Mouse (Mus musculus) hindbrain, embryonic 14.5 days (tissue): Measurements from ENCODE around the gene Sh3gl2. TPM values are rescaled to one million over a fixed set of nuclear protein-coding genes. Genes with fewer than 3 reads are reported as not detected.
A peak's percentile ranks its signal among the peaks of the same experiment; 100 is the strongest.

Experiments used
- ATAC-seq: fragments of 200-750 bp; cut with Nextera tagmentation; 2 replicates; pipeline ENCODE4 v1.8.0; 2017; ENCODE audit warnings: moderate number of reproducible peaks, mild to moderate bottlenecking, moderate TSS enrichment, moderate library complexity; ENCODE audit not compliant: low FRiP score
- DNase-seq: peaks from one replicate; pipeline ENCODE4 v3.0.0-alpha.2; 2015; ENCODE audit warnings: low spot score
- H3K27ac ChIP-seq: fragments of 300-500 bp; sonication (generic); 2 replicates; pipeline ENCODE4 v1.5.1; 2014; ENCODE audit warnings: mild to moderate bottlenecking, moderate library complexity
- H3K27me3 ChIP-seq: fragments of 300-500 bp; sonication (generic); 2 replicates; pipeline ENCODE4 v1.6.1; 2014; ENCODE audit warnings: mild to moderate bottlenecking, low read length, mixed read lengths; ENCODE audit not compliant: control insufficient read depth, insufficient read depth
- H3K36me3 ChIP-seq: fragments of 300-500 bp; sonication (generic); replicated peaks from 2 replicates; pipeline ENCODE4 v1.6.1; 2014; ENCODE audit not compliant: control insufficient read depth, insufficient read depth
- H3K4me1 ChIP-seq: fragments of 300-500 bp; sonication (generic); replicated peaks from 2 replicates; pipeline ENCODE4 v1.6.1; 2014; ENCODE audit warnings: antibody characterized with exemption, low read length, mixed read lengths; ENCODE audit not compliant: control insufficient read depth, insufficient read depth
- H3K4me2 ChIP-seq: fragments of 300-500 bp; sonication (generic); replicated peaks from 2 replicates; pipeline ENCODE4 v1.6.1; 2014; ENCODE audit warnings: mild to moderate bottlenecking, moderate library complexity
- H3K4me3 ChIP-seq: fragments of 300-500 bp; sonication (generic); replicated peaks from 2 replicates; pipeline ENCODE4 v1.5.1; 2014; ENCODE audit warnings: mild to moderate bottlenecking, low read length
- H3K9ac ChIP-seq: fragments of 300-500 bp; sonication (generic); 2 replicates; pipeline ENCODE4 v1.6.1; 2014
- H3K9me3 ChIP-seq: fragments of 300-500 bp; sonication (generic); 2 replicates; pipeline ENCODE4 v1.6.1; 2016; ENCODE audit warnings: low read length; ENCODE audit not compliant: control insufficient read depth
- WGBS: fragments of 180-500 bp; shearing (Covaris S2); extraction: QIAGEN DNeasy Blood & Tissue Kit; methylation state at CpG from one replicate; pipeline ENCODE4 v1.1.7; 2014; 5-methylcytosine and 5-hydroxymethylcytosine counted together
- polyA plus RNA-seq: library from polyadenylated mRNA; unstranded; fragments of >200 nt; fragmentation: Nextera tagmentation; extraction: Ambion mirVana; gene quantifications from 2 replicates; pipeline ENCODE4 v1.2.1, GENCODE M21; 2014

The Sh3gl2 gene
- polyA plus RNA-seq, 1 experiment from 2014 or later = 97.4 TPM

GRCm38 (mm10) chr4:85416466-85416865 is 211.5 kb downstream of the Sh3gl2 start:
- DNase-seq (no peak), ATAC-seq (no peak)
- H3K27me3 ChIP-seq = no peaks in the 10 kb centered on the region
- H3K9ac ChIP-seq = no peak overlapping the region
- WGBS = 90% methylated on average over 3 of the region's 3 CpGs
- H3K4me1 ChIP-seq = no peaks in the 10 kb centered on the region
- no peak overlapping the region for H3K4me2 ChIP-seq
- H3K4me3 ChIP-seq = no peak overlapping the region
- no peak overlapping the region for H3K27ac ChIP-seq
- H3K9me3 ChIP-seq = no peaks in the 10 kb centered on the region
- H3K36me3 ChIP-seq = no peaks in the 10 kb centered on the region

DNA sequence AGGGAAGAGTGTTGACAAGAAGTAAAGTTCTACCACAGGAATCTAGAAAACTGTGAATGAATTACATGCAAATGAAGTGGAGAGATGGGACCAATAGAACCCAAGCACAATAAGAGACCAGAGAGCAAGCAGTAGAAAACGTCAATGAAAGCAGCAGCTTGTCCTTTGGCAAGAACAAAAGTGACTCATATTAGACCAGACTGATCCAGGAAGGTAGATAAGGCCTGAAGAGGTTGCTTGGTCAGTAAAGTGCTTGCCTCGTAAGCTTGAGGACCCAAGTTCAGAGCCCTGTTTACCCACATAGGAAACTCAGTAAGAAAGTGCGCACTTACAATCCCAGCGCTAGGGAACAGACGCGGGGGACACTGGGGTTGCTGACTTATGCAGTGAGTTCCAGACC is 215.5 kb downstream of the Sh3gl2 start:
- 85% methylated on average over 6 of the region's 6 CpGs for WGBS
- no peak overlapping the region for H3K9ac ChIP-seq
- no peaks in the 10 kb centered on the region for H3K9me3 ChIP-seq
- H3K27me3 ChIP-seq = no peaks in the 10 kb centered on the region
- H3K27ac ChIP-seq = no peak overlapping the region
- no peaks in the 10 kb centered on the region for H3K36me3 ChIP-seq
- no peak for DNase-seq
- H3K4me2 ChIP-seq = no peak overlapping the region
- no peak for ATAC-seq
- H3K4me3 ChIP-seq = no peak overlapping the region
- H3K4me1 ChIP-seq = no peaks in the 10 kb centered on the region

GRCm38 (mm10) chr4:85426211-85426610 is 221.3 kb downstream of the Sh3gl2 start:
- Histone ChIP-seq H3K36me3 (no peaks in the 10 kb centered on the region), H3K4me1 (no peaks in the 10 kb centered on the region), H3K27ac (no peak overlapping the region), H3K4me2 (no peak overlapping the region), H3K4me3 (no peak overlapping the region), H3K27me3 (no peaks in the 10 kb centered on the region), H3K9ac (no peak overlapping the region), H3K9me3 (no peaks in the 10 kb centered on the region)
- DNase-seq = no peak
- no peak for ATAC-seq
- 93% methylated on average over 4 of the region's 4 CpGs for WGBS

GRCm38 (mm10) chr4:85432786-85433185 is 227.9 kb downstream of the Sh3gl2 start:
- ATAC-seq (no peak), DNase-seq (no peak)
- Histone ChIP-seq H3K4me1 (no peaks in the 10 kb centered on the region), H3K27ac (no peak overlapping the region), H3K36me3 (no peaks in the 10 kb centered on the region), H3K9me3 (no peaks in the 10 kb centered on the region), H3K27me3 (no peaks in the 10 kb centered on the region), H3K4me3 (no peak overlapping the region), H3K9ac (no peak overlapping the region), H3K4me2 (no peak overlapping the region)
- WGBS = 92% methylated on average over 4 of the region's 4 CpGs

DNA sequence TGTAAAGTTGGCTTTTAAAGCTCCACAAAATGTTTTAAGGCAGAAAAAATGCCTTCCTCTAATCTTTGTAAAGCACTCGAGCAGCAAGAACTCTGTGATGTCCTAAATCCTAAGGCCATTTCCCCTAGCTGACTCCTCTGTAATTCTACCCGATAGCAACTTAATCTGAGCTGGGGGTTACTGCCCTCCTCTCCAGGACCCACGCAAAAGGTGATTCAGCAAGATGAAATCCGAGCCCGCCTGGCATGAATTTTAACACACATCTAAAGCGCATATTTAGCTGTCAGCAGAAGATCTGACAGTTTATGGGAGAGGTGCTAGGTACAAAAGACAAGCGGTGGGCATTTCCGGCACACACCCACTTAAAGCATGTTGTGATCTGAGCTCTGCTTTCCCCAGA is 229.8 kb downstream of the Sh3gl2 start:
- 74% methylated on average over 8 of the region's 8 CpGs for WGBS
- H3K4me1 ChIP-seq = no peaks in the 10 kb centered on the region
- H3K4me3 ChIP-seq = no peak overlapping the region

DNA sequence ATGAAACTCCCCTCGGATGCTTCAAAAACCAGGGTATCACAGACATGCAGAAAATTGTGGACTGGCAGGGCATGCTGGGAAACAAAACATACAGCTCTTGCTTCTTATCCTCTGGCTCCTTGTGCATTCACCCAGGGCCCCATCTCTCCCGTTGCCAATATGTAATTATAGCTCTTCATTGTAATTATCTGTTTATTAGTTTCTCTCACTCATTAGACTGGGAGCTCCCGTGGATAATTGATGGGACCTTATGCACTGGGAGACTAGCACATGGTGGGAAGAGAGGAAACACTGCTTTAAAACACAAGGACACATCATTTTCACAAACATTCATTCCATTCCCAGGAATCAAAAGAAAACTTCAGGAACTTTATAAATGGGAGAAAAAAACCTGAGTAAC is 233.9 kb downstream of the Sh3gl2 start:
- H3K36me3 ChIP-seq = no peaks in the 10 kb centered on the region
- no peak overlapping the region for H3K27ac ChIP-seq
- ATAC-seq = no peak
- no peaks in the 10 kb centered on the region for H3K9me3 ChIP-seq
- H3K4me2 ChIP-seq = no peak overlapping the region
- WGBS = 54% methylated on average over 3 of the region's 3 CpGs
- no peak overlapping the region for H3K4me3 ChIP-seq
- H3K27me3 ChIP-seq = no peaks in the 10 kb centered on the region
- no peak overlapping the region for H3K9ac ChIP-seq
- H3K4me1 ChIP-seq = no peaks in the 10 kb centered on the region
- no peak for DNase-seq

More for the DNA sequence above, 229.8 kb downstream of the Sh3gl2 start:
- H3K27ac ChIP-seq = no peak overlapping the region
- H3K27me3 ChIP-seq = no peaks in the 10 kb centered on the region
- H3K9me3 ChIP-seq = no peaks in the 10 kb centered on the region
- H3K4me2 ChIP-seq = no peak overlapping the region
- H3K36me3 ChIP-seq = no peaks in the 10 kb centered on the region
- no peak for ATAC-seq
- DNase-seq = no peak
- no peak overlapping the region for H3K9ac ChIP-seq

DNA sequence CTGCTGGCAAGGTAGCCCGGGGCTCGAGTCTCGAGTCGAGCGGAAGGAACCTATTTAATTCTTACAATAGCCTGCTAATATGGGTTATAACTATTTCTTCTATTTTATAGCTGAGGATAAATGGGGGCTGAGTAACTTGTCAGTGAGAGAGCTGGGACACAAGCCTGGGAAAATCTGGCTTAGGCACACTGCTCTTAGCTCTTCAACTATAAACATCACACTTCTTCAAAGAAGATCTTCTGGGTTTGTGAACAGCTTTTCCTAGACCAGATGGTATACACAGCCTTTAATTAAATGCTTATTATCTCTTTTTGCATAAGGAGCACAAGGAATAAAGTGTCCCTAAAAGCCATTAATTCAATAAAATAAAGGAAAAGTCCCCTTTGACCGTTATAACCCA is 278.7 kb downstream of the Sh3gl2 start:
- no peak overlapping the region for H3K4me2 ChIP-seq
- no peaks in the 10 kb centered on the region for H3K27me3 ChIP-seq
- H3K9ac ChIP-seq = no peak overlapping the region
- no peak for ATAC-seq
- no peak for DNase-seq
- no peaks in the 10 kb centered on the region for H3K9me3 ChIP-seq
- no peak overlapping the region for H3K4me3 ChIP-seq
- 91% methylated on average over 6 of the region's 6 CpGs for WGBS
- H3K27ac ChIP-seq = no peak overlapping the region
- no peaks in the 10 kb centered on the region for H3K36me3 ChIP-seq
- 0 out of 2 replicates have a peak, but pooled peaks cover 6% of the 10 kb centered on the region for H3K4me1 ChIP-seq

DNA sequence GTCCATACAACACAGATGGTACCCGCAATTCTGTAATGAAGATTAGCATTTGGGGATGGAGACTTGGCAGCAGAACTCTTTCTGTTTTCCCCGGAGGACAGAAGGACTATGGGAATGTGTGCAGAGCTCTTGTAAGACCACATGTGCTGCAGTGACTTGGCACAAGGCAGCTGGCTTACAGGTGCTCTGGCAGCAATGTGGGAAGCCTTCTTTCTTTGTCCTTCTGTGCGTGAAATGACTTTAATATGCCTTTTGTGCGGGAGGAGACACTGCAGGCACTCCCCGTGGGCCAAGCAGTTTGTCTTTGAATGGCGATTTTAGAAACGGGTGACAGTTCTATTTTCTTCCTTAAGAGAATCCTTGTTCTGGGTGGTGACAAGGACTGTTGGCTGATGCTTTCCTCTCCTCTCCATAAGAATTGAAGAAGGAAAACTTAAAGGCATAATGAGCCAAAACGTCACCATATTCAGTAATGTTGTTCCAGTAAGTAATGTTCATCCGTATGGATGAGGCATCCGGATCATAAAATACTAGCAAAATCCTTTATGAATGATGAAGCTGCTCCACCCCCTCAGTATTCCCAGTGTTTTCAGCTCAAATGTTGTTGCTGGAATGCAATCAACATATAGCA is 281.5 kb downstream of the Sh3gl2 start:
- peak; percentile 84; the same call in 1 of the 2 replicates for ATAC-seq
- peak; percentile 51 for DNase-seq
- WGBS = 36% methylated on average over 10 of the region's 10 CpGs
- Histone ChIP-seq H3K4me2 (no peak overlapping the region), H3K27ac (no peak overlapping the region), H3K27me3 (no peaks in the 10 kb centered on the region), H3K4me3 (no peak overlapping the region), H3K4me1 (0 out of 2 replicates have a peak, but pooled peaks cover 6% of the 10 kb centered on the region), H3K9ac (no peak overlapping the region), H3K9me3 (no peaks in the 10 kb centered on the region), H3K36me3 (no peaks in the 10 kb centered on the region)

- DNase-seq = no peak
- 87% methylated on average over 3 of the region's 3 CpGs for WGBS
These were observed 300.8 kb downstream of the Sh3gl2 start for GRCm38 (mm10) chr4:85505718-85506117.

DNA sequence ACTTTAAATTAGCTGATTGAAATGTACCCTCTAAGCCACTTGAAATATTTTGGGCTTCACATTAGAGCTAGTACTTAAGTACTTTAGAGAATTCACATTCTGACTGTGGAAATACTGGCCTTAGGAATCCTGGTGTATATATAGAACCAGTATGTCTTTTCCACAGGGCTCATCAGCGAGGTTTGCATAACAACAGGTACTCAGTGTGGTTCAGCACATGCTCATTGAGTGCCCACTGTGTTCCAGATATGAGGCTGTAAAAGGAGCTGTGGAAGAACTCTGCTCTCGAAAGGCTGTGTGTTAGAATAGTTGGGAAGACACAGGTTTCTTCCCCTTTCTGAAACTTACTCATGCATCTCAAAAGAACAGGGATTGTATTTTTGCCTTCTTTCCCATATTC is 302.1 kb downstream of the Sh3gl2 start:
- ATAC-seq (no peak), DNase-seq (no peak)
- 64% methylated on average over 2 of the region's 2 CpGs for WGBS
- no peak overlapping the region for H3K9ac ChIP-seq
- H3K4me1 ChIP-seq = no peaks in the 10 kb centered on the region
- no peaks in the 10 kb centered on the region for H3K36me3 ChIP-seq
- no peak overlapping the region for H3K4me3 ChIP-seq
- H3K4me2 ChIP-seq = no peak overlapping the region
- peaks cover 4% of the 10 kb centered on the region; the same call in 1 of the 2 replicates for H3K27me3 ChIP-seq
- H3K9me3 ChIP-seq = no peaks in the 10 kb centered on the region
- no peak overlapping the region for H3K27ac ChIP-seq

More at GRCm38 (mm10) chr4:85505718-85506117, 300.8 kb downstream of the Sh3gl2 start:
- Histone ChIP-seq H3K27me3 (no peaks in the 10 kb centered on the region), H3K27ac (no peak overlapping the region), H3K9me3 (no peaks in the 10 kb centered on the region), H3K9ac (no peak overlapping the region), H3K4me3 (no peak overlapping the region), H3K4me2 (no peak overlapping the region), H3K4me1 (no peaks in the 10 kb centered on the region), H3K36me3 (no peaks in the 10 kb centered on the region)
- no peak for ATAC-seq
